Mouse (Mus musculus) limb, embryonic 14.5 days (tissue): Measurements from ENCODE around the gene Slc4a8. TPM values are rescaled to one million over a fixed set of nuclear protein-coding genes. Genes with fewer than 3 reads are reported as not detected.

ENCODE experiments used
- ATAC-seq: fragments of 200-750 bp; cut with Nextera tagmentation; 2 replicates; pipeline ENCODE4 v1.8.0; 2017; ENCODE audit warnings: low read depth, moderate number of reproducible peaks, moderate TSS enrichment; ENCODE audit not compliant: low FRiP score
- DNase-seq: peaks from one replicate; pipeline ENCODE4 v3.0.0-alpha.2; 2015; ENCODE audit warnings: low spot score
- H3K27ac ChIP-seq: fragments of 300-500 bp; sonication (generic); replicated peaks from 2 replicates; pipeline ENCODE4 v1.5.1; 2014; ENCODE audit warnings: low read depth, mild to moderate bottlenecking, low read length, moderate library complexity, mixed read lengths
- H3K27me3 ChIP-seq: fragments of 300-500 bp; sonication (generic); 2 replicates; pipeline ENCODE4 v1.6.1; 2014; ENCODE audit warnings: low read length, mixed read lengths; ENCODE audit not compliant: control insufficient read depth, insufficient read depth
- H3K36me3 ChIP-seq: fragments of 300-500 bp; sonication (generic); 2 replicates; pipeline ENCODE4 v1.6.1; 2014; ENCODE audit warnings: mild to moderate bottlenecking, low read length, moderate library complexity, mixed read lengths; ENCODE audit not compliant: control insufficient read depth, insufficient read depth
- H3K4me1 ChIP-seq: fragments of 300-500 bp; sonication (generic); 2 replicates; pipeline ENCODE4 v1.6.1; 2014; ENCODE audit warnings: antibody characterized with exemption, low read length, mixed read lengths; ENCODE audit not compliant: control insufficient read depth, insufficient read depth
- H3K4me2 ChIP-seq: fragments of 300-500 bp; sonication (generic); replicated peaks from 2 replicates; pipeline ENCODE4 v1.6.1; 2014; ENCODE audit warnings: low read depth, mild to moderate bottlenecking, low read length, moderate library complexity; ENCODE audit not compliant: severe bottlenecking
- H3K4me3 ChIP-seq: fragments of 300-500 bp; sonication (generic); replicated peaks from 2 replicates; pipeline ENCODE4 v1.5.1; 2014; ENCODE audit warnings: low read length
- H3K9ac ChIP-seq: fragments of 300-500 bp; sonication (generic); 2 replicates; pipeline ENCODE4 v1.6.1; 2014; ENCODE audit warnings: mild to moderate bottlenecking, low read depth, low read length, moderate library complexity; ENCODE audit not compliant: severe bottlenecking
- H3K9me3 ChIP-seq: fragments of 300-500 bp; sonication (generic); 2 replicates; pipeline ENCODE4 v1.6.1; 2016; ENCODE audit warnings: low read length; ENCODE audit not compliant: control insufficient read depth
- POLR2A ChIP-seq: fragments of 200-500 bp; IDR thresholded peaks from 2 replicates; pipeline ENCODE4 v1.8.0; 2012; ENCODE audit warnings: inconsistent platforms, mild to moderate bottlenecking, moderate library complexity, borderline replicate concordance; ENCODE audit not compliant: insufficient read depth, insufficient read length; ENCODE audit errors: extremely low read depth
- WGBS: fragments of 180-500 bp; shearing (Covaris S2); extraction: QIAGEN DNeasy Blood & Tissue Kit; methylation state at CpG from one replicate; pipeline ENCODE4 v1.1.7; 2014; 5-methylcytosine and 5-hydroxymethylcytosine counted together
- polyA plus RNA-seq, 2 experiments: library from polyadenylated mRNA; depleted of rRNA in 1 of 2; stranded (reverse) in 1 of 2; unstranded in 1 of 2; fragments of >200 nt; fragmentation: Nextera tagmentation in 1 of 2; extraction: Ambion mirVana in 1 of 2; gene quantifications; 2 replicates each; pipeline versions ENCODE4 v1.2.1 to v1.2.3; 2012 to 2014

Slc4a8 gene
- polyA plus RNA-seq, 2 experiments: 2.9 to 3.8 TPM

GRCm38 (mm10) chr15:100860856-100861255 lies 99.3 kb downstream of the Slc4a8 start:
- no peak overlapping the region for H3K9ac ChIP-seq
- H3K4me1 ChIP-seq: no peaks in the 10 kb centered on the region
- DNase-seq (no peak), ATAC-seq (no peak)
- 35% methylated on average over 5 of the region's 5 CpGs for WGBS
- no peak overlapping the region for H3K4me2 ChIP-seq
- no peaks in the 10 kb centered on the region for H3K36me3 ChIP-seq
- no peak for TF ChIP-seq POLR2A
- no peak overlapping the region for H3K4me3 ChIP-seq
- no peaks in the 10 kb centered on the region for H3K27me3 ChIP-seq
- no peaks in the 10 kb centered on the region for H3K9me3 ChIP-seq
- H3K27ac ChIP-seq: no peak overlapping the region

GRCm38 (mm10) chr15:100865556-100865955 lies 104.0 kb downstream of the Slc4a8 start:
- 45% methylated on average over 3 of the region's 3 CpGs for WGBS
- TF ChIP-seq POLR2A: no peak
- H3K4me2 ChIP-seq: no peak overlapping the region
- no peak for DNase-seq
- no peak overlapping the region for H3K9ac ChIP-seq
- H3K27ac ChIP-seq: no peak overlapping the region
- peaks cover 4% of the 10 kb centered on the region; the same call in 1 of the 2 replicates for H3K27me3 ChIP-seq
- peaks cover 5% of the 10 kb centered on the region; the same call in 1 of the 2 replicates for H3K4me1 ChIP-seq
- no peaks in the 10 kb centered on the region for H3K36me3 ChIP-seq
- no peak for ATAC-seq
- H3K9me3 ChIP-seq: peaks cover 5% of the 10 kb centered on the region
- H3K4me3 ChIP-seq: no peak overlapping the region

DNA sequence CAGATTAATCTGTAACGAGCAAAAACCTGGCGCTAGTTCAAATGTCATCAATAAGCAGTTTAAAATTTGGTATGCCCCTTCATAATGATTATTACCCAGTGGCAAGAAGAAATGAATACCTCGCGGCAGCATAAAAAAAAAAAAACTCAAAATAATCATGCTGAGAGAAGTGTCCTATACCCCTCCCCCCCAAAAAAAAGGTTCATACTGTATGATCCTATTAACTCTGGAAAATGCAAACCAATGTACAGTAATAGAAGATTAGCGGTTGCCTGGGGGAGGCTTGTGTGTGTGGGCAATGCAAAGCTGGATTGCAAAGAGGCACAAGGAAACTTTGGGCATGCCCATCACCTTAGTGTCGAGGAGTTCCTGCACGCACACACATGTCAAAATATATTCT lies 108.0 kb downstream of the Slc4a8 start, which contains the start of gene Scn8a:
TSS of gene Scn8a (plus strand) at position 301 of the 400 bp plus-strand sequence.
- peak within 1 kb of the TSS; percentile 80 for H3K4me2 ChIP-seq
- no peak within 1 kb of the TSS for H3K27ac ChIP-seq
- WGBS: 75% methylated on average over 7 of the region's 7 CpGs
- DNase-seq (no peak), ATAC-seq (no peak)
- H3K4me3 ChIP-seq: peak within 1 kb of the TSS; percentile 63
- no peak for TF ChIP-seq POLR2A
- H3K27me3 ChIP-seq: peaks cover 21% of the 10 kb centered on the region
- H3K36me3 ChIP-seq: no peaks in the 10 kb centered on the region
- H3K9me3 ChIP-seq: peaks cover 5% of the 10 kb centered on the region
- H3K9ac ChIP-seq: peak within 1 kb of the TSS; percentile 41
- H3K4me1 ChIP-seq: peaks cover 21% of the 10 kb centered on the region

DNA sequence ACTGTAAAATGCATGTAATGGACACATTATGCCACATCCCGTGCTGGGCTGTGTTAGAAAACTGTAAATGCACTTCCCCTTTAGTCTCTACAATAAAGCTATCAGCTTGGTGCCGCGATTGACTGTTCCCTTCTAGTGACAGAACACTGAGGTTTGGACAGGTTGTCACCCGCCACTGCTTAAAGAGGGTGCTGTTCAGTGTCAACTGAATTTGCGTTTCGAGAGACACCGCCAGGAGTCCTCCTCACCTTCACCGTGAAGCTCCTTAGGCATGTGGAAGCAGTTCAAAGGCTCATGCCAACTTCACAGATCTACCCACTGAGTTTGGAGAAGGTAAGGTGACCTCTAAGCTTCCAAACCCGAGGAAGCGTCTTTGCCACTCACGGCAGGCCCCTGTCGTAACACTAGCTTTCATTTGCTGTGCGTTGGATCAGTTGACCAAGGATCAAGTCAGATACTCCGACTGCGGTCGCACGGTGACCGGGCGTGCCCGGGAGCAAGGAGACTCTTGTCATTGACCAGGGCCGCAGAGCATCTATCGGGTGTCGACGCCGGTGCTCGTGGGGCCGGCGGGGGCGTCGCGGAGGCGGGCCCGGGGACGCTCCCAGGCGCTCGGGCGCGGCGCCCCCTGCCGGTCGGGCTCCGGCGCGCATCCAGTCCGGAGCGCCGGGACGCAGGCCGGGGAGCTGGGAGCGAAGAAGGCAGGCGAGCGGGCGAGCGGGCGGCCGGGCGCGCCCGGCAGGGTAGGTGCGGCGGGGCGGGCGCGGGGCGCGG lies 108.6 kb downstream of the Slc4a8 start:
- DNase-seq: peak; percentile 53
- H3K9ac ChIP-seq: peak overlapping the region; percentile 41

DNA sequence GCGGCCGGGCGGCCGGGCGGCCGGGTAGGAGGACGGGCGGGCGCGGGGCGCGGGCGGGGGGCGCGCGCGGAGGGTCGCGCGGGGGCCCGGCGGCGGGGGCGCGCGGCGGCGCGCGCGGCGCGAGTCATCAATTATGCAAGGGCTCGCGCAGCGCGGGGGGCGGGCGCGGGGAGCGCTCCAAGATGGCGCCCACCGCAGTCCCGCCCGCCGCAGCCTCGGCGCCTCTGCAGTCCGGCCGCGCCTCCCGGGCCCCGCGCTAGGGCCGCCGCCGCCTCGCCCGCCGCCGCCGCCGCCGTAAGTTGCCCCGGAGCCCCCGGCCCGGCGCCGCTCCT lies 109.2 kb downstream of the Slc4a8 start:
- H3K9me3 ChIP-seq: peaks cover 5% of the 10 kb centered on the region
- TF ChIP-seq POLR2A: no peak
- peaks cover 21% of the 10 kb centered on the region for H3K4me1 ChIP-seq
- H3K9ac ChIP-seq: peak overlapping the region; percentile 70
- peak; percentile 69 for DNase-seq
- H3K36me3 ChIP-seq: no peaks in the 10 kb centered on the region
- ATAC-seq: peak; percentile 67
- WGBS: no CpG with 5 or more reads among the region's 69 CpGs
- peak overlapping the region; percentile 80 for H3K4me2 ChIP-seq
- peak overlapping the region; percentile 63 for H3K4me3 ChIP-seq
- peaks cover 21% of the 10 kb centered on the region for H3K27me3 ChIP-seq
- no peak overlapping the region for H3K27ac ChIP-seq

More for the DNA sequence above, 108.6 kb downstream of the Slc4a8 start:
- Histone ChIP-seq H3K4me2 (peak overlapping the region; percentile 69), H3K27ac (no peak overlapping the region), H3K36me3 (no peaks in the 10 kb centered on the region), H3K4me3 (peak overlapping the region; percentile 41), H3K4me1 (peaks cover 21% of the 10 kb centered on the region), H3K9me3 (peaks cover 5% of the 10 kb centered on the region), H3K27me3 (peaks cover 21% of the 10 kb centered on the region)
- TF ChIP-seq POLR2A: no peak
- WGBS: 5% methylated on average over 31 of the region's 66 CpGs
- ATAC-seq: peak; percentile 79
